Mouse (Mus musculus): ENCODE data around the gene Cbwd1. TPM values are rescaled to one million over a fixed set of nuclear protein-coding genes. Genes with fewer than 3 reads are reported as not detected.
"Not testable (repeated sequence)": the region's sequence is repeated elsewhere in the genome, so short reads cannot be mapped to it uniquely, and the experiment has no call there.

Cbwd1 gene
- polyA plus RNA-seq, 1 experiment from 2014 or later: 16.9 TPM

- H3K4me2 ChIP-seq; H3K9me3 ChIP-seq (replicated peaks); H3K36me3 ChIP-seq; ATAC-seq; H3K4me3 ChIP-seq; H3K4me1 ChIP-seq; H3K27ac ChIP-seq; H3K9ac ChIP-seq: not testable (repeated sequence)
- 63% methylated on average over 23 of the region's 26 CpGs for WGBS (ENCODE audit: insufficient replicate concordance)
- H3K27me3 ChIP-seq (replicated peaks): peaks cover 17% of the 10 kb centered on the region
Observed at GRCm38 (mm10) chr19:24875129-24875870, 86.1 kb downstream of the Cbwd1 start, which contains the start of gene Gm10053. Gene Gm10053 (plus strand): TSS chr19:24875686.

GRCm38 (mm10) chr19:24873873-24874272 lies 87.5 kb downstream of the Cbwd1 start:
- Histone ChIP-seq H3K4me1 (no peaks in the 10 kb centered on the region), H3K9me3 (replicated peaks) (no peaks in the 10 kb centered on the region), H3K36me3 (no peaks in the 10 kb centered on the region), H3K9ac (no peak overlapping the region), H3K27me3 (replicated peaks) (peaks cover 19% of the 10 kb centered on the region), H3K4me2 (no peak overlapping the region), H3K27ac (no peak overlapping the region), H3K4me3 (no peak overlapping the region)
- WGBS (ENCODE audit: insufficient replicate concordance): 47% methylated on average over 2 of the region's 2 CpGs
- ATAC-seq: no peak

- no peak for ATAC-seq
- Histone ChIP-seq H3K9me3 (replicated peaks) (no peaks in the 10 kb centered on the region), H3K4me2 (peak overlapping the region; percentile 10; the same call in 1 of the 2 replicates), H3K4me3 (no peak overlapping the region), H3K27me3 (replicated peaks) (peaks cover 29% of the 10 kb centered on the region), H3K9ac (no peak overlapping the region), H3K27ac (no peak overlapping the region), H3K4me1 (no peaks in the 10 kb centered on the region), H3K36me3 (no peaks in the 10 kb centered on the region)
- 24% methylated on average over 18 of the region's 18 CpGs for WGBS (ENCODE audit: insufficient replicate concordance)
Observed at GRCm38 (mm10) chr19:24871037-24871635, 90.3 kb downstream of the Cbwd1 start.

Small RNA genes within 50 kb of the gene (microRNA-seq; reads per million reads assigned to microRNA genes)
- not detected for gene Mir3084-1

Other genes with a start within 250 kb of the Cbwd1 start
- gene Pgm5, start 99.8 kb downstream of the Cbwd1 start, polyA plus RNA-seq (2016; fragmentation: Nextera tagmentation; extraction: Ambion mirVana): 0.39 and 0.62 TPM in 2 replicates
- gene Gm10053, start 85.9 kb downstream of the Cbwd1 start, polyA plus RNA-seq (2016; fragmentation: Nextera tagmentation; extraction: Ambion mirVana): 210 and 231 TPM in 2 replicates
- gene Foxd4, start 60.4 kb downstream of the Cbwd1 start, polyA plus RNA-seq (2016; fragmentation: Nextera tagmentation; extraction: Ambion mirVana): not detected in 2 replicates
- gene Dock8, start 37.9 kb upstream of the Cbwd1 start, polyA plus RNA-seq (2016; fragmentation: Nextera tagmentation; extraction: Ambion mirVana): 10.6 and 11.0 TPM in 2 replicates